Mouse (Mus musculus) CD4-positive, CD25-positive, alpha-beta regulatory T cell (primary cell): ENCODE results near the gene Gm7168. TPM values are rescaled to one million over a fixed set of nuclear protein-coding genes. Genes with fewer than 3 reads are reported as not detected.

Experiments used
- polyA plus RNA-seq: library from polyadenylated mRNA; unstranded; fragments of 100-300 nt; shearing (Covaris generic); gene quantifications from one replicate; pipeline ENCODE4 v1.2.1, GENCODE M21; 2017

The Gm7168 gene
- polyA plus RNA-seq, result not detected

GRCm38 (mm10) chr17:13948073-13948472, at the start of gene Gm7168:
Gm7168 (plus strand) TSS chr17:13948373.

Other genes with a start within 250 kb of the Gm7168 start
- 6.3 TPM for gene Afdn, start 187.8 kb upstream of the Gm7168 start, polyA plus RNA-seq
- not detected for gene Tcte2, start 186.5 kb upstream of the Gm7168 start, polyA plus RNA-seq
- not detected for gene Gm7356, start 55.3 kb downstream of the Gm7168 start, polyA plus RNA-seq
- gene Gm7358, start 111.2 kb downstream of the Gm7168 start, polyA plus RNA-seq, result not detected